Mouse (Mus musculus): ENCODE measurements at regions not wholly inside any gene's neighbourhood (a gene's known extent, or its start where the extent isn't known, plus 50 kb on each side); places are given as distances from the start of the nearest gene placed in this dataset.

GRCm38 (mm10) chr7:110679916-110680315, 52.5 kb downstream of the Adm start:
- ATAC-seq (ENCODE audit: insufficient number of reproducible peaks, insufficient read depth, low FRiP score, low TSS enrichment, low read depth): no peak
- H3K36me3 ChIP-seq: no peaks in the 10 kb centered on the region
- H3K9me3 ChIP-seq: 0 out of 2 replicates have a peak, but pooled peaks cover 4% of the 10 kb centered on the region
- no peaks in the 10 kb centered on the region for H3K27me3 ChIP-seq
- 83% methylated on average over 1 of the region's 1 CpGs for WGBS
- H3K4me1 ChIP-seq: no peaks in the 10 kb centered on the region
- H3K9ac ChIP-seq: no peak overlapping the region
- no peak overlapping the region for H3K4me3 ChIP-seq
- no peak overlapping the region for H3K4me2 ChIP-seq
- no peak overlapping the region for H3K27ac ChIP-seq

GRCm38 (mm10) chr7:110682911-110683310, 55.5 kb downstream of the Adm start:
- no peak overlapping the region for H3K27ac ChIP-seq
- no peak overlapping the region for H3K4me3 ChIP-seq
- H3K27me3 ChIP-seq: no peaks in the 10 kb centered on the region
- H3K4me2 ChIP-seq: no peak overlapping the region
- H3K9me3 ChIP-seq: 0 out of 2 replicates have a peak, but pooled peaks cover 4% of the 10 kb centered on the region
- no peaks in the 10 kb centered on the region for H3K4me1 ChIP-seq
- H3K36me3 ChIP-seq: no peaks in the 10 kb centered on the region
- 77% methylated on average over 4 of the region's 4 CpGs for WGBS
- no peak overlapping the region for H3K9ac ChIP-seq
- no peak for ATAC-seq (ENCODE audit: insufficient number of reproducible peaks, insufficient read depth, low FRiP score, low TSS enrichment, low read depth)

GRCm38 (mm10) chr7:110688884-110689681, 61.6 kb downstream of the Adm start:
- ATAC-seq (ENCODE audit: insufficient number of reproducible peaks, insufficient read depth, low FRiP score, low TSS enrichment, low read depth): no peak
- 29% methylated on average over 14 of the region's 14 CpGs for WGBS
- no peak overlapping the region for H3K4me3 ChIP-seq
- no peaks in the 10 kb centered on the region for H3K27me3 ChIP-seq
- peaks cover 10% of the 10 kb centered on the region for H3K4me1 ChIP-seq
- peak overlapping the region; percentile 26 for H3K4me2 ChIP-seq
- no peaks in the 10 kb centered on the region for H3K9me3 ChIP-seq
- 0 out of 2 replicates have a peak overlapping the region, but pooled peaks have one; percentile 22 for H3K27ac ChIP-seq
- H3K9ac ChIP-seq: no peak overlapping the region
- H3K36me3 ChIP-seq: no peaks in the 10 kb centered on the region

- no peak overlapping the region for H3K27ac ChIP-seq
These were observed 62.8 kb downstream of the Adm start for GRCm38 (mm10) chr7:110690241-110690640.

GRCm38 (mm10) chr7:110690856-110691255, 63.4 kb downstream of the Adm start:
- Histone ChIP-seq H3K4me1 (peaks cover 10% of the 10 kb centered on the region), H3K4me2 (no peak overlapping the region), H3K36me3 (no peaks in the 10 kb centered on the region), H3K27ac (no peak overlapping the region), H3K4me3 (no peak overlapping the region), H3K9me3 (no peaks in the 10 kb centered on the region), H3K27me3 (no peaks in the 10 kb centered on the region), H3K9ac (no peak overlapping the region)
- no peak for ATAC-seq (ENCODE audit: insufficient number of reproducible peaks, insufficient read depth, low FRiP score, low TSS enrichment, low read depth)
- WGBS: 91% methylated on average over 9 of the region's 9 CpGs

More at GRCm38 (mm10) chr7:110690241-110690640, 62.8 kb downstream of the Adm start:
- Histone ChIP-seq H3K4me1 (peaks cover 10% of the 10 kb centered on the region), H3K4me3 (no peak overlapping the region), H3K36me3 (no peaks in the 10 kb centered on the region), H3K4me2 (no peak overlapping the region), H3K9ac (no peak overlapping the region), H3K27me3 (no peaks in the 10 kb centered on the region), H3K9me3 (no peaks in the 10 kb centered on the region)
- WGBS: 89% methylated on average over 2 of the region's 2 CpGs
- no peak for ATAC-seq (ENCODE audit: insufficient number of reproducible peaks, insufficient read depth, low FRiP score, low TSS enrichment, low read depth)

- Histone ChIP-seq H3K4me2 (no peak overlapping the region), H3K36me3 (no peaks in the 10 kb centered on the region), H3K9ac (no peak overlapping the region), H3K27me3 (no peaks in the 10 kb centered on the region), H3K9me3 (no peaks in the 10 kb centered on the region), H3K4me1 (peaks cover 4% of the 10 kb centered on the region), H3K27ac (no peak overlapping the region), H3K4me3 (no peak overlapping the region)
- WGBS: 80% methylated on average over 5 of the region's 5 CpGs
- ATAC-seq (ENCODE audit: insufficient number of reproducible peaks, insufficient read depth, low FRiP score, low TSS enrichment, low read depth): no peak
These were observed 66.8 kb downstream of the Adm start for GRCm38 (mm10) chr7:110694262-110694661.

GRCm38 (mm10) chr7:110695729-110696128, 68.3 kb downstream of the Adm start:
- Histone ChIP-seq H3K9me3 (no peaks in the 10 kb centered on the region), H3K27me3 (no peaks in the 10 kb centered on the region), H3K36me3 (no peaks in the 10 kb centered on the region), H3K4me3 (no peak overlapping the region), H3K27ac (no peak overlapping the region), H3K4me2 (no peak overlapping the region), H3K9ac (no peak overlapping the region), H3K4me1 (no peaks in the 10 kb centered on the region)
- no peak for ATAC-seq (ENCODE audit: insufficient number of reproducible peaks, insufficient read depth, low FRiP score, low TSS enrichment, low read depth)
- 79% methylated on average over 8 of the region's 8 CpGs for WGBS

- H3K4me2 ChIP-seq: no peak overlapping the region
- WGBS: 85% methylated on average over 17 of the region's 17 CpGs
- no peaks in the 10 kb centered on the region for H3K36me3 ChIP-seq
- no peak overlapping the region for H3K4me3 ChIP-seq
- H3K9me3 ChIP-seq: no peaks in the 10 kb centered on the region
- H3K9ac ChIP-seq: no peak overlapping the region
- no peaks in the 10 kb centered on the region for H3K4me1 ChIP-seq
- H3K27ac ChIP-seq: no peak overlapping the region
- no peaks in the 10 kb centered on the region for H3K27me3 ChIP-seq
- no peak for ATAC-seq (ENCODE audit: insufficient number of reproducible peaks, insufficient read depth, low FRiP score, low TSS enrichment, low read depth)
These were observed 69.5 kb upstream of the Ampd3 start for GRCm38 (mm10) chr7:110698211-110699153.

GRCm38 (mm10) chr7:110699596-110699995, 68.4 kb upstream of the Ampd3 start:
- Histone ChIP-seq H3K4me1 (no peaks in the 10 kb centered on the region), H3K9ac (no peak overlapping the region), H3K9me3 (no peaks in the 10 kb centered on the region), H3K4me3 (no peak overlapping the region), H3K27ac (no peak overlapping the region), H3K36me3 (no peaks in the 10 kb centered on the region), H3K4me2 (no peak overlapping the region), H3K27me3 (no peaks in the 10 kb centered on the region; the same call in 1 of the 2 replicates)
- ATAC-seq (ENCODE audit: insufficient number of reproducible peaks, insufficient read depth, low FRiP score, low TSS enrichment, low read depth): no peak
- WGBS: 76% methylated on average over 11 of the region's 11 CpGs

GRCm38 (mm10) chr7:110701681-110702413, 66.2 kb upstream of the Ampd3 start:
- no peaks in the 10 kb centered on the region for H3K36me3 ChIP-seq
- no peak overlapping the region for H3K4me3 ChIP-seq
- H3K27ac ChIP-seq: no peak overlapping the region
- ATAC-seq (ENCODE audit: insufficient number of reproducible peaks, insufficient read depth, low FRiP score, low TSS enrichment, low read depth): no peak
- no peak overlapping the region for H3K9ac ChIP-seq
- 59% methylated on average over 11 of the region's 11 CpGs for WGBS
- peaks cover 6% of the 10 kb centered on the region; the same call in 1 of the 2 replicates for H3K4me1 ChIP-seq
- H3K27me3 ChIP-seq: peaks cover 16% of the 10 kb centered on the region
- H3K9me3 ChIP-seq: no peaks in the 10 kb centered on the region
- no peak overlapping the region for H3K4me2 ChIP-seq

- WGBS: 76% methylated on average over 6 of the region's 6 CpGs
- Histone ChIP-seq H3K4me1 (peaks cover 8% of the 10 kb centered on the region; the same call in 1 of the 2 replicates), H3K36me3 (no peaks in the 10 kb centered on the region), H3K27ac (no peak overlapping the region), H3K27me3 (peaks cover 16% of the 10 kb centered on the region), H3K9me3 (no peaks in the 10 kb centered on the region), H3K9ac (no peak overlapping the region), H3K4me3 (no peak overlapping the region), H3K4me2 (no peak overlapping the region)
- ATAC-seq (ENCODE audit: insufficient number of reproducible peaks, insufficient read depth, low FRiP score, low TSS enrichment, low read depth): no peak
These were observed 65.6 kb upstream of the Ampd3 start for GRCm38 (mm10) chr7:110702414-110702783.

Measured in embryonic facial prominence, embryonic 13.5 days (tissue).